Mouse (Mus musculus): ENCODE measurements around the gene Rbfox1. TPM values are rescaled to one million over a fixed set of nuclear protein-coding genes. Genes with fewer than 3 reads are reported as not detected.

Gene Rbfox1
- polyA plus RNA-seq, 1 experiment = not detected

DNA sequence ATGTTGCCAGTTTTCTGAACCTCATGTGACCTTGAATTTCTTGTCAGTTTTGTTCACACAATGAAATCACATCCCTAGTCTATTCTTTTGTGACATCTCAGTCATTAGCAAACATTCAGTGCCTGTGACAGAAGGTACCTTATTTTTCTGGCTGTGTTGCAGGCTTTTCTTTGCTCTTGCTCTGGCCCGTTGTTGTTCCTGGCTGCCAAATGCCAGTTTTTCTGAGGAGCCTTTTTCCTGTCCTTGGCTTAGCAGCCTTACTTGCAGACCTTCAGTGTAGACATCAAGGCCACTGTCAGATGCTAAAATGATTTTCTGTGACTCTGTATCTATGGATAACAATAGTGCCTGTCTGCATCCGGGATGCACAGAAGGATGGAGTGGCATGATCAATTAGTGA is 1020.8 kb downstream of the Rbfox1 start:
- no peak for TF ChIP-seq CTCF (IDR thresholded peaks at IDR 0.05; ENCODE audit: insufficient read depth, low read depth, low read length)
- no peak for TF ChIP-seq POLR2A (IDR thresholded peaks at IDR 0.05; ENCODE audit: insufficient read depth, low read depth, low read length)
- 73% methylated on average over 2 of the region's 2 CpGs for WGBS
- Histone ChIP-seq H3K4me3 (ENCODE audit: insufficient read depth, low read depth, low read length) (no peak overlapping the region), H3K27ac (ENCODE audit: insufficient read depth, low read depth, low read length) (no peak overlapping the region), H3K4me1 (ENCODE audit: control insufficient read depth, insufficient read depth, low read length) (peaks cover 4% of the 10 kb centered on the region)

DNA sequence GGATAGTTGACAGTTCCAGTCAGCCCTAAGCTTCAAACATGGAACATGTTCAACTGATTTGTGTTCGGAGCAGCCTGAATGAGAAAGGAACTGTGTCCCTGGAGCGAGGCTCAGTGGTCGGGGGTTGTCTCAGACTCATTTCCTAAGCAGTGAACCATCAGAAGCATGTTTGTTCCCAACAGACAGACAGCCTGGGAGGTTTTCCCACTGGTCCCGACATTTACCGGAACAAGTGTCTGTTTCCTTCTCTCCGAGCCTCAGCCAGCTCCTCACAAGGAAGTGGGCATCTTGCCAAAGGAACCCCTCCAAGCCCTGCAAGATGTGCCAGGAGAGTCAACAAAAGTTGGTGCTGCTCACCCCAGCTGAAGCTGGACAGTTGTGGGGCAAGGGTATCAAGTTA is 1022.4 kb downstream of the Rbfox1 start:
- no peak overlapping the region for H3K4me3 ChIP-seq (ENCODE audit: insufficient read depth, low read depth, low read length)
- H3K27ac ChIP-seq (ENCODE audit: insufficient read depth, low read depth, low read length) = no peak overlapping the region
- peaks cover 4% of the 10 kb centered on the region for H3K4me1 ChIP-seq (ENCODE audit: control insufficient read depth, insufficient read depth, low read length)
- TF ChIP-seq CTCF (IDR thresholded peaks at IDR 0.05; ENCODE audit: insufficient read depth, low read depth, low read length) (no peak), POLR2A (IDR thresholded peaks at IDR 0.05; ENCODE audit: insufficient read depth, low read depth, low read length) (no peak)
- WGBS = 38% methylated on average over 6 of the region's 6 CpGs

DNA sequence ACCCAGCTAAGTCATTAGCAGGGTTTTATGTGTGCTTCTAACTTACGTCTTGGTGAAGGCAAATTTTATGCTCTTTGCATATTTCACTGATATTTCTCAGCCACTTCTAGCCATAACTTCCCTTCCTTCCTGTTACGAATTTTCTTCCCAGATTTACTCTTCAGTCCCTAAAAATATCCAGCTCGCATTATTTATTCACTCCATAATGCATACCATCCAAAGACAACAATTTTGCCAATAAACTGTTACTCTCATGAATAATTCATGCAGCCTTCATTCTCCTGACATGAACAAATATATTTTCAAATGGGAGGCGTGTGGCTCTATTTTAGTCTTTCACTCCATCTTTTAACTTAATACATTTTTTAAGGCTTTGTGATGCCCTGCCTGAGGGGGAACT is 1029.4 kb downstream of the Rbfox1 start:
- WGBS = 74% methylated on average over 4 of the region's 4 CpGs
- no peak for TF ChIP-seq CTCF (IDR thresholded peaks at IDR 0.05; ENCODE audit: insufficient read depth, low read depth, low read length)
- no peak for TF ChIP-seq POLR2A (IDR thresholded peaks at IDR 0.05; ENCODE audit: insufficient read depth, low read depth, low read length)
- Histone ChIP-seq H3K4me1 (ENCODE audit: control insufficient read depth, insufficient read depth, low read length) (no peaks in the 10 kb centered on the region), H3K27ac (ENCODE audit: insufficient read depth, low read depth, low read length) (no peak overlapping the region), H3K4me3 (ENCODE audit: insufficient read depth, low read depth, low read length) (no peak overlapping the region)

DNA sequence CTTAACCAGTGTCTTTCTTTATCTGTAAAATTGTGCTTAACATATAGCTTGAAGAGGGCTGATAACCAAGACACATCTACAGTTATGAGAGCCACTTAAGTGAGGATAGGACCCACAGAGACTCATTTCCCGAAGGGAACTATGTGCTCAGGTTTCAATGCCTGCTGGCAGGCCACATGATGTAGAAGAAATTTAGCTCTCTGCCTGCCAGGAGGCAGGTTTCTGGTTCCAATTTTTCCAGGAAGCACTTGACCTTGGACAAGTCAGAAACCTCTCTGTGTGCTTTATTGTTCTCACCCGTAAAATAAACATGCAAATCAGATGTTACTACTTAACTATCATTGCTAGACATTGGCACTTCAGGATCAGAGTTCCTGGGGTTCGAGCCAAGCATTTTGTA is 1033.5 kb downstream of the Rbfox1 start:
- WGBS = 50% methylated on average over 3 of the region's 3 CpGs
- H3K27ac ChIP-seq (ENCODE audit: insufficient read depth, low read depth, low read length) = no peak overlapping the region
- H3K4me1 ChIP-seq (ENCODE audit: control insufficient read depth, insufficient read depth, low read length) = no peaks in the 10 kb centered on the region
- H3K4me3 ChIP-seq (ENCODE audit: insufficient read depth, low read depth, low read length) = no peak overlapping the region
- no peak for TF ChIP-seq POLR2A (IDR thresholded peaks at IDR 0.05; ENCODE audit: insufficient read depth, low read depth, low read length)
- no peak for TF ChIP-seq CTCF (IDR thresholded peaks at IDR 0.05; ENCODE audit: insufficient read depth, low read depth, low read length)

DNA sequence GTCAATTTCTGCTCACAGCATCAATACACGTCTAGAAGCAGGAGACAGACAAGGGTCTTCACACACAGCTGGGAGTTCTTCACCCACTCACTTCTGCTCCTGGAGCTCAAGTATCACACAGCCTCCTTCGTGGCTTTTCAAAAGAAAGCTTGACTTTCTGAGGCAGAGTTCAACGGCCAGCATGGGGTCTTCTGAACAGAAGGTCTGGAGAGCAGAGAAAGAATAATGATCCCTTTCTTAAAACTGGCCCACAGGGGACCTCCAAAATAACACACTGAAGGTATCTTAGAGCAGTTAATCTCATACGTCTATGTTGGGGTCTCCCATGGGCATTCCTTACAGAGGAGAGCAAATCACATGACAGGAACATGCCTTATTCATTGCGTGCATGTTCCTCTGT is 1034.5 kb downstream of the Rbfox1 start:
- H3K4me1 ChIP-seq (ENCODE audit: control insufficient read depth, insufficient read depth, low read length) = no peaks in the 10 kb centered on the region
- H3K4me3 ChIP-seq (ENCODE audit: insufficient read depth, low read depth, low read length) = no peak overlapping the region
- TF ChIP-seq POLR2A (IDR thresholded peaks at IDR 0.05; ENCODE audit: insufficient read depth, low read depth, low read length) (no peak), CTCF (IDR thresholded peaks at IDR 0.05; ENCODE audit: insufficient read depth, low read depth, low read length) (no peak)
- no peak overlapping the region for H3K27ac ChIP-seq (ENCODE audit: insufficient read depth, low read depth, low read length)
- 42% methylated on average over 5 of the region's 5 CpGs for WGBS

DNA sequence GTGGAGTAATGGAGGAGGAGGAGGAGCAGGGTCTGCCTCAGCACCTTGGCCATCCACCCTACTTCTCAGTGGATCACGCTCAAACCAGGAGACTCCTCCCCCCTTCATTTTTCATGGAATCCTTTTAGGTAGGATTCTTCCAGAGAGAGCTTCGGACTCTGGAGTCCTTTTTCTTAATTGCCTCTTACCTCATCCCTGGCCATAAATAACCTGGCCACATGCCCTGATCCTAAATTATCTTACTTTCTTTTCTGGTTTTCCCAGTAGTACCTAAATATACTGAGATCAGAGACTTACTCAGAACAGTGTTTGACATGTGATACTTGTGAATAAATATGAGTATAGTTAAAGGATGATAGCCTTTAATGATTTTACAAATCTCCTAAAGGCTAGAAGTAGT is 1042.5 kb downstream of the Rbfox1 start:
- no peak overlapping the region for H3K27ac ChIP-seq (ENCODE audit: insufficient read depth, low read depth, low read length)
- H3K4me3 ChIP-seq (ENCODE audit: insufficient read depth, low read depth, low read length) = no peak overlapping the region
- 63% methylated on average over 2 of the region's 2 CpGs for WGBS
- peaks cover 2% of the 10 kb centered on the region; the same call in 1 of the 2 replicates for H3K4me1 ChIP-seq (ENCODE audit: control insufficient read depth, insufficient read depth, low read length)
- TF ChIP-seq POLR2A (IDR thresholded peaks at IDR 0.05; ENCODE audit: insufficient read depth, low read depth, low read length) (no peak), CTCF (IDR thresholded peaks at IDR 0.05; ENCODE audit: insufficient read depth, low read depth, low read length) (no peak)

DNA sequence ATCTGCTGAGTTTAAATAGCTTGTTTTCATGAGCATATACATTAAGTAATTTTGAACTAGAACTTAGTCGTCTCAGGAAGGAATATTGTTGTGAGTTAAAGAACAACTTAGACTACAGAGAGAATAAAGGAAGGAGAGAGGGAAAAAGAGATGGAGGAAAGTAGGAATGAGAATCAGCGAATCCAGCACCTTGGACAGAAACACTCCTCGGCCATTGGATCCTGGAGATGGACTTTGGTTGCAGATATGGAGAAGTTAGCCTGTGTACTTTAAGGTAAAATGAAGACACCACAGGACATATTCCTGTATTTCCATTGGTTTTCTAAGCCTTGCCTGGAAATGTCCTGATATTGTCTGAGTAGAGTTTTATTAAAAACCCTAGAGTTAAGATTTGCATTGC is 1045.6 kb downstream of the Rbfox1 start:
- TF ChIP-seq CTCF (IDR thresholded peaks at IDR 0.05; ENCODE audit: insufficient read depth, low read depth, low read length) (no peak), POLR2A (IDR thresholded peaks at IDR 0.05; ENCODE audit: insufficient read depth, low read depth, low read length) (no peak)

DNA sequence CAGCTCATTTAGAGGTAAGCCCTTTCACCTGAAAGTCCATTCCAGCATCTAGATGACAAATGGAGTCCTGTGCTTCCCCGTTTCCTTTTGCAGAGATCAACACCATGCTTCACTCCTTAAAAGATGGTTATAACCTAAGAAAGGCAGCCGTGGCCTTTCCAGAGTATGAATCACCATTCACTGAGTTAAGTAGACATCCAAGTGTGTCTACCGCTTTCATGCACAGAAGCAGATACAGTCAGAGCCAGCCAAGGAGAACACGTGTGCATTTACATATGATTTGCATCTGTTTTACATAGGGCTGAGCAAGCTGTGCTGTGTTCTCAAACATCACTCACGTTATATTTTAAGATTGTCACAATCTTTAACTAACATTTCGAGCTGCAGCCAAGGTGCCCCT is 1061.0 kb downstream of the Rbfox1 start:
- peaks cover 2% of the 10 kb centered on the region; the same call in 1 of the 2 replicates for H3K4me1 ChIP-seq (ENCODE audit: control insufficient read depth, insufficient read depth, low read length)
- TF ChIP-seq CTCF (IDR thresholded peaks at IDR 0.05; ENCODE audit: insufficient read depth, low read depth, low read length) (no peak), POLR2A (IDR thresholded peaks at IDR 0.05; ENCODE audit: insufficient read depth, low read depth, low read length) (no peak)
- peak overlapping the region; percentile 52 for H3K27ac ChIP-seq (ENCODE audit: insufficient read depth, low read depth, low read length)
- 34% methylated on average over 6 of the region's 6 CpGs for WGBS
- no peak overlapping the region for H3K4me3 ChIP-seq (ENCODE audit: insufficient read depth, low read depth, low read length)

More for the DNA sequence above, 1045.6 kb downstream of the Rbfox1 start:
- H3K27ac ChIP-seq (ENCODE audit: insufficient read depth, low read depth, low read length) = no peak overlapping the region
- H3K4me3 ChIP-seq (ENCODE audit: insufficient read depth, low read depth, low read length) = no peak overlapping the region
- H3K4me1 ChIP-seq (ENCODE audit: control insufficient read depth, insufficient read depth, low read length) = peaks cover 2% of the 10 kb centered on the region; the same call in 1 of the 2 replicates
- 46% methylated on average over 3 of the region's 3 CpGs for WGBS

DNA sequence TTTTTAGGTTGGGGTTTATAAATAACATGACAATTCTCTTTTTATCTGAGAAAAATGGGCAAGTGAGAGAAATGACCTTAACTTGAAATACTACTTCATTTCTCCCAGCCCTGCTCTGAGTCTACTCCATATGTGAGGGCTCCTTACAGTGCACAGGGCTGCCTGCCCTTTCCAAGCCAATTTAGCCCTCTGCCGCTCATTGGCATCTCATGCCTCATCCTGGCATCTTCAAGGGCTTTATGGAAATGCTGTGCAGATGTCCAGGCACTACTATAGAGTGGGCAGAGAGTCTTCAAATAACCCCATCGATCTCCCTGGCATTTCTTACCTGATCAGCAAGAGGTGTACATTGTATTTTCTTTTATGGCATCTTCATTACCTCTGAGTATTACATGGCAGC is 1064.5 kb downstream of the Rbfox1 start:
- Histone ChIP-seq H3K27ac (ENCODE audit: insufficient read depth, low read depth, low read length) (no peak overlapping the region), H3K4me3 (ENCODE audit: insufficient read depth, low read depth, low read length) (no peak overlapping the region), H3K4me1 (ENCODE audit: control insufficient read depth, insufficient read depth, low read length) (no peaks in the 10 kb centered on the region; the same call in 1 of the 2 replicates)
- 93% methylated on average over 2 of the region's 2 CpGs for WGBS
- no peak for TF ChIP-seq CTCF (IDR thresholded peaks at IDR 0.05; ENCODE audit: insufficient read depth, low read depth, low read length)
- TF ChIP-seq POLR2A (IDR thresholded peaks at IDR 0.05; ENCODE audit: insufficient read depth, low read depth, low read length) = no peak

All from olfactory bulb, adult 2 months (tissue).